Mouse (Mus musculus) heart, adult 2 months (tissue): ENCODE measurements around the gene Pyroxd1. TPM values are rescaled to one million over a fixed set of nuclear protein-coding genes. Genes with fewer than 3 reads are reported as not detected.

Source experiments
- DNase-seq, 2 experiments: peaks; one replicate each; pipeline ENCODE4 v3.0.0; 2021
- H3K27ac ChIP-seq: fragments of 200-600 bp; 2 replicates; pipeline ENCODE4 v1.8.1; 2022
- H3K27me3 ChIP-seq: fragments of 200-500 bp; 2 replicates; pipeline ENCODE4 v1.6.1; 2012; ENCODE audit warnings: mild to moderate bottlenecking, low read length, inconsistent platforms, mixed read lengths; ENCODE audit not compliant: control insufficient read depth, insufficient read depth
- H3K36me3 ChIP-seq: fragments of 200-500 bp; 2 replicates; pipeline ENCODE4 v1.6.1; 2012; ENCODE audit warnings: low read length, inconsistent platforms; ENCODE audit not compliant: control insufficient read depth, insufficient read depth
- H3K4me1 ChIP-seq: fragments of 200-500 bp; 2 replicates; pipeline ENCODE4 v1.6.1; 2011; ENCODE audit warnings: low read length; ENCODE audit not compliant: control insufficient read depth, insufficient read depth
- H3K4me3 ChIP-seq: fragments of 200-600 bp; 2 replicates; pipeline ENCODE4 v1.8.1; 2022
- H3K79me2 ChIP-seq: fragments of 200-500 bp; replicated peaks from 2 replicates; pipeline ENCODE4 v1.6.1; 2012; ENCODE audit warnings: mild to moderate bottlenecking, inconsistent platforms, low read length, moderate library complexity, mixed read lengths; ENCODE audit not compliant: control insufficient read depth, insufficient read depth
- H3K9ac ChIP-seq: fragments of 200-500 bp; 2 replicates; pipeline ENCODE4 v1.6.1; 2012; ENCODE audit warnings: low read depth, mild to moderate bottlenecking, control low read depth, inconsistent platforms, low read length, mixed read lengths
- CTCF ChIP-seq: fragments of 200-600 bp; IDR thresholded peaks from 2 replicates; pipeline ENCODE4 v1.8.1; 2022; ENCODE audit warnings: antibody characterized with exemption, mild to moderate bottlenecking, moderate library complexity
- EP300 ChIP-seq: fragments of 200-500 bp; IDR thresholded peaks from 2 replicates; pipeline ENCODE4 v1.6.1; 2011; ENCODE audit warnings: low read depth, low read length, control low read depth; ENCODE audit not compliant: insufficient read depth
- POLR2A ChIP-seq: fragments of 200-500 bp; IDR thresholded peaks from 2 replicates; pipeline ENCODE4 v1.6.1; 2011; ENCODE audit warnings: mild to moderate bottlenecking, low read depth, low read length, control low read depth; ENCODE audit not compliant: insufficient read depth
- WGBS: fragments of 180-500 bp; shearing (Covaris S2); methylation state at CpG from one replicate; pipeline ENCODE4 v1.1.7; 2018; 5-methylcytosine and 5-hydroxymethylcytosine counted together
- intact Hi-C: fragments of 180-260 bp; cut with DNase I; formaldehyde crosslinking; loops from one replicate; pipeline ENCODE4 v1.15.1; 2025
- polyA plus RNA-seq: library from polyadenylated mRNA; depleted of rRNA; stranded (reverse); fragments of >200 nt; gene quantifications from 2 replicates; pipeline ENCODE4 v1.2.3, GENCODE M21; 2012
- total RNA-seq, 2 experiments: library from RNA; stranded (reverse); gene quantifications; 2 replicates each; pipeline ENCODE4 v1.2.3; 2021

Gene Pyroxd1
- total and polyA plus RNA-seq, 3 experiments, result 3.3 to 9.6 (median 9.4) TPM

GRCm38 (mm10) chr6:142365742-142366472, 20.5 kb downstream of the Pyroxd1 start:
- no peak for DNase-seq
- no peak overlapping the region for H3K27ac ChIP-seq
- no peak overlapping the region for H3K9ac ChIP-seq
- intact Hi-C loops, result no loop called here
- H3K4me3 ChIP-seq, result no peak overlapping the region
- TF ChIP-seq POLR2A, result no peak
- TF ChIP-seq EP300, result no peak
- no peak for TF ChIP-seq CTCF
- H3K27me3 ChIP-seq, result no peaks in the 10 kb centered on the region
- H3K4me1 ChIP-seq, result no peaks in the 10 kb centered on the region
- no peaks in the 10 kb centered on the region for H3K36me3 ChIP-seq
- H3K79me2 ChIP-seq, result no peaks in the 10 kb centered on the region
- 70% methylated on average over 8 of the region's 8 CpGs for WGBS

- H3K27ac ChIP-seq, result no peak overlapping the region
- no peak for TF ChIP-seq EP300
- TF ChIP-seq POLR2A, result no peak
- no peak for TF ChIP-seq CTCF
- no peaks in the 10 kb centered on the region for H3K4me1 ChIP-seq
- H3K9ac ChIP-seq, result no peak overlapping the region
- DNase-seq, result no peak
- no peaks in the 10 kb centered on the region for H3K27me3 ChIP-seq
- H3K36me3 ChIP-seq, result no peaks in the 10 kb centered on the region
- H3K4me3 ChIP-seq, result no peak overlapping the region
- intact Hi-C loops, result no loop called here
- WGBS, result 87% methylated on average over 10 of the region's 10 CpGs
- H3K79me2 ChIP-seq, result no peaks in the 10 kb centered on the region
Measured at GRCm38 (mm10) chr6:142366473-142367018, 21.1 kb downstream of the Pyroxd1 start.

DNA sequence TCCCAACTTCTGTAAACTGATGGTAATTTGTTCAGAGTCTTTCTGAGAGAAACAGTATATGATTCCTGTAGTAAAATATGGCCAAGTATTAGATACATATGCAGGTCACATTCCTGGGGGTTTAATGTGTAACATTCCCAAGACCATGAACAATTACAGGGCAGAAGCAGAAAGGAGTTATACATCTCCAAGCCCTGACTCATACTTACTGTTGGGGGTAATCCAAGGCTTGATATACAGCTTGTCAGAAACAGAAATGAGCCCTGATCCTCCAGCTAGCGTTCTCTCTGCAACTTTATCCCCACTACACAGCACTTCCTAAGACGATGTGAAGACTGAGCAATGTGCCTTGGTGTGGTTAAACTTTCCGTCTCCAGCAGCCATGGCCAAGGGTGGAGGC, 22.1 kb downstream of the Pyroxd1 start:
- TF ChIP-seq POLR2A (no peak), EP300 (no peak), CTCF (no peak)
- Histone ChIP-seq H3K36me3 (no peaks in the 10 kb centered on the region), H3K4me1 (no peaks in the 10 kb centered on the region), H3K27ac (no peak overlapping the region), H3K9ac (no peak overlapping the region), H3K27me3 (no peaks in the 10 kb centered on the region), H3K79me2 (no peaks in the 10 kb centered on the region), H3K4me3 (no peak overlapping the region)
- intact Hi-C loops, result no loop called here
- no peak for DNase-seq
- WGBS, result 90% methylated on average over 3 of the region's 3 CpGs

GRCm38 (mm10) chr6:142369568-142369967, 24.1 kb downstream of the Pyroxd1 start:
- no peak overlapping the region for H3K9ac ChIP-seq

GRCm38 (mm10) chr6:142377081-142377480, 31.6 kb downstream of the Pyroxd1 start:
- Histone ChIP-seq H3K9ac (no peak overlapping the region), H3K27me3 (no peaks in the 10 kb centered on the region), H3K36me3 (no peaks in the 10 kb centered on the region), H3K4me3 (no peak overlapping the region), H3K79me2 (no peaks in the 10 kb centered on the region), H3K4me1 (no peaks in the 10 kb centered on the region), H3K27ac (no peak overlapping the region)
- intact Hi-C loops, result no loop called here
- DNase-seq, result no peak
- TF ChIP-seq EP300 (no peak), POLR2A (no peak), CTCF (no peak)
- 49% methylated on average over 1 of the region's 1 CpGs for WGBS

More at GRCm38 (mm10) chr6:142369568-142369967, 24.1 kb downstream of the Pyroxd1 start:
- H3K4me3 ChIP-seq, result no peak overlapping the region
- 90% methylated on average over 3 of the region's 3 CpGs for WGBS
- DNase-seq, result no peak
- no peaks in the 10 kb centered on the region for H3K36me3 ChIP-seq
- no peak overlapping the region for H3K27ac ChIP-seq
- no peak for TF ChIP-seq EP300
- no peaks in the 10 kb centered on the region for H3K27me3 ChIP-seq
- H3K4me1 ChIP-seq, result no peaks in the 10 kb centered on the region
- no peaks in the 10 kb centered on the region for H3K79me2 ChIP-seq
- intact Hi-C loops, result no loop called here

GRCm38 (mm10) chr6:142378576-142379330, 33.3 kb downstream of the Pyroxd1 start:
- DNase-seq, result no peak
- intact Hi-C loops, result no loop called here
- H3K27me3 ChIP-seq, result no peaks in the 10 kb centered on the region
- no peak overlapping the region for H3K9ac ChIP-seq
- TF ChIP-seq CTCF (no peak), EP300 (no peak), POLR2A (no peak)
- H3K79me2 ChIP-seq, result no peaks in the 10 kb centered on the region
- H3K4me3 ChIP-seq, result no peak overlapping the region
- H3K27ac ChIP-seq, result no peak overlapping the region
- WGBS, result 84% methylated on average over 8 of the region's 8 CpGs
- H3K4me1 ChIP-seq, result no peaks in the 10 kb centered on the region
- H3K36me3 ChIP-seq, result no peaks in the 10 kb centered on the region
